Mouse (Mus musculus): ENCODE measurements around the gene Cpm. TPM values are rescaled to one million over a fixed set of nuclear protein-coding genes. Genes with fewer than 3 reads are reported as not detected.

The Cpm gene
- polyA plus RNA-seq, 1 experiment from 2014 or later, result 5.4 TPM

DNA sequence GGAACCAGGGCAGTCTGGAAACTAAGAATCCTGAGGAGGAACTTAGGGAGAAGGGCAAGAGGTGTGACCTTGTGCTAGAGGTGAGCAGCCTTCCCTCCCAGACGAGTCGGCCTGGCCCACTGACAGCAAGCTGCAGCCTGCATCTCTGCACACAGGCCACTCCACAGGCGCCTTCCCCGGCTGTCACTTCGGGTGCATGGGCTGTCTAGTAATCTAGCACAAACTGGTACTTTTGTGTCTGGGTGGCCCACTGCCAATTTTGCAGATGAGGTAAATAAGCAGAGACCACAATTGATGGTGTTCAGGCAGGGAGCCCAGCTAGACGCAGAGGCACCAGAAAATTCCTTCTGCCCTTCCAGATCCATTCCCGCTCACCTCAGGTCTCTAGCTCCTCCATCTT lies 43.4 kb downstream of the Cpm start:
- H3K4me3 ChIP-seq, result no peak overlapping the region
- H3K9me3 ChIP-seq (replicated peaks), result no peaks in the 10 kb centered on the region
- H3K27me3 ChIP-seq (ENCODE audit: low read depth, poor library complexity, severe bottlenecking), result no peaks in the 10 kb centered on the region
- H3K27ac ChIP-seq (replicated peaks), result no peak overlapping the region
- WGBS, result 79% methylated on average over 7 of the region's 7 CpGs
- H3K36me3 ChIP-seq, result no peaks in the 10 kb centered on the region
- DNase-seq (ENCODE audit: low spot score), result no peak
- peaks cover 15% of the 10 kb centered on the region for H3K4me1 ChIP-seq

DNA sequence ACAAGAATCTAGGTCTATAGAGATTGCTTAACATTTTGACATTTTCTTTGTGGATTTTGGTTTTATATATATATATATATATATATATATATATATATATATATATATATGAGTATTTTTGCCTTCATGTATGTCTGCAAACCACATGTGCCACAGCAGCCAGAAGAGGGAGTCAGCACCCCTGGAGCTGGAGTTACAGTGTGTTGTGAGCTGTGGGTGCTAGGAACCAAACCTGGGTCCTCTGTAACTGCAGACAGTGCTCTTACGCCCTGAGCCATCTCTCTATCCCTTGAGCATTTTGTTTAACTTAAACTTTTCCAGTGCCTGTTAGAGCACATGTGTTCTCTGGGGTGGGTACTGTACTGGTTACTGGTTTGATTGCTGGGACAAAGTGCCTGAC lies 44.6 kb downstream of the Cpm start:
- no peak overlapping the region for H3K4me3 ChIP-seq
- H3K4me1 ChIP-seq, result peaks cover 15% of the 10 kb centered on the region
- no peaks in the 10 kb centered on the region for H3K36me3 ChIP-seq
- 92% methylated on average over 1 of the region's 1 CpGs for WGBS
- no peak for DNase-seq (ENCODE audit: low spot score)
- no peak overlapping the region for H3K27ac ChIP-seq (replicated peaks)
- no peaks in the 10 kb centered on the region for H3K9me3 ChIP-seq (replicated peaks)
- no peaks in the 10 kb centered on the region for H3K27me3 ChIP-seq (ENCODE audit: low read depth, poor library complexity, severe bottlenecking)

DNA sequence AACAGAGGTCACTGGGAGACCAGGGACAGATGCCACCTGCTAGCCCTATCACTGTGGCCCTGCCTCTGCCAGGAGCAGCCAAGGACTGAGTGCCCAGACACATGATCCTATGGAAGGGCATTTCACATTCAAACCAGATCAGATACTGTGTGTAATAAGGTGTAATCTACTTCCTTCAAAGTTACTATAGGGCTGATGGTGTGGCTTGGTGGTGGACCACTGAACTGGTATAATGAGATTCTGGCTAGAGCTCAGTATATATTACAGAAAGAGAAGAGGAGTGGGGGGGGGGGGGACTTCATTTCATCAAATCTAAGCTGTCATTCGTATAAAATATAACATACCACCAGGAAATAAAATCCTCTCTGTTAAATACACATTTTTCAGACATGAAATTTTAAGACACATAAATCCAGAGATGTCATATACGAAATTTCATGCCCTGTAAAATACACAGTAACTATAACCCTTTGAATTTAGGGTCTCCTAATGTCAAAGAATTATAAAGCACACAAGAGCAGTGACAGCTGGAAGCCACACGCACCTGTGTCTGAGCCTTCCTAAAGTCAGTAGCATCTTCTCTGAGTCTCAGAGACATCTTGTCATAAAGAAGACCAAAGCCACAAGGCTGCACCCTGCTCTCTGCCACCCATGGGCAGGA lies 45.2 kb downstream of the Cpm start:
- no peaks in the 10 kb centered on the region for H3K9me3 ChIP-seq (replicated peaks)
- H3K27ac ChIP-seq (replicated peaks), result no peak overlapping the region
- H3K36me3 ChIP-seq, result no peaks in the 10 kb centered on the region
- DNase-seq (ENCODE audit: low spot score), result no peak
- 78% methylated on average over 3 of the region's 3 CpGs for WGBS
- H3K4me1 ChIP-seq, result peaks cover 15% of the 10 kb centered on the region
- no peak overlapping the region for H3K4me3 ChIP-seq
- no peaks in the 10 kb centered on the region for H3K27me3 ChIP-seq (ENCODE audit: low read depth, poor library complexity, severe bottlenecking)

DNA sequence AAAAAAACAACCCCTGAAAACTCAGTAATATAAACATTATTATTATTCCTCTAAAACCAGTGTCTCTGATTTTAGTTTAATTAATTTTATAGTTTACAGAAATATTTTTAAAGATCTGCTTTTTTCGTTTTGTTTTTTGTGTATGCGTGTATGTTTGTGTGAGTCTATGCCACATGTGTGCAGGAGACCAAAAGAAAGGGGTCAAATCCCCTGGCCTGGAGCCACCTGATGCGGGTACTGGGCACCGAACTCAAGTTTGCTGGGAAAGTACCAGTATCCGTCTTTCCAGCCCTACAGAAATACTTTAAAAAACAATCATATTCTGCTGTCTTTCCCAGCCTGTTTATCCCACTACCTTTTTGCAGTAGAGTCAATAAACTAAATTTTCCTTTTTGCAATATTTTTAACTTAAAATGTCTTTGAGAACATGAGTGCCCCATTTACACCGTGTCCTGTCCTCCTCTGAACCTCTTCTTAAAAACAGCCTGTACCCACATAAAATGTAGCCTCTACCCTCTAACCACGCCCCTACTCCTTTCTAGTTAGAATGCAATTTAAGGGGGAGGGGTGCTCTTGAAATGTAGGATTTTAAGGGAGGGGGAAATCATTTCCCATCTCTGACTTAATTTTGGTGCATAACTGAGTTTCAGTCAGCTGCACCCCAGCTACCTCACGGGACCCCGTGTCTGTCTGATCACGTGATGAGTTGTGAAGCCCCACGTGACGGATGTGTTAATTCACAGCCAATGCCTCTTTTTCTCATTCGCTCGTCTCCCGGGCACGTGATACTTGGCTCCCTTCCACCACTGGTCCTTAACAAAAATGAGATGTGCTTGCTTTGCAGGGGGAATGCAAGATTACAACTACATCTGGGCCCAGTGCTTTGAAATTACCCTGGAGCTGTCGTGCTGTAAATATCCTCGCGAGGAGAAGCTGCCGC lies 46.1 kb downstream of the Cpm start:
- H3K36me3 ChIP-seq, result no peaks in the 10 kb centered on the region
- no peaks in the 10 kb centered on the region for H3K27me3 ChIP-seq (ENCODE audit: low read depth, poor library complexity, severe bottlenecking)
- 45% methylated on average over 20 of the region's 20 CpGs for WGBS
- DNase-seq (ENCODE audit: low spot score), result peak; percentile 73
- H3K4me3 ChIP-seq, result peak overlapping the region; percentile 49
- H3K9me3 ChIP-seq (replicated peaks), result no peaks in the 10 kb centered on the region
- peaks cover 15% of the 10 kb centered on the region for H3K4me1 ChIP-seq
- H3K27ac ChIP-seq (replicated peaks), result peak overlapping the region; percentile 57; the same call in 1 of the 2 replicates

DNA sequence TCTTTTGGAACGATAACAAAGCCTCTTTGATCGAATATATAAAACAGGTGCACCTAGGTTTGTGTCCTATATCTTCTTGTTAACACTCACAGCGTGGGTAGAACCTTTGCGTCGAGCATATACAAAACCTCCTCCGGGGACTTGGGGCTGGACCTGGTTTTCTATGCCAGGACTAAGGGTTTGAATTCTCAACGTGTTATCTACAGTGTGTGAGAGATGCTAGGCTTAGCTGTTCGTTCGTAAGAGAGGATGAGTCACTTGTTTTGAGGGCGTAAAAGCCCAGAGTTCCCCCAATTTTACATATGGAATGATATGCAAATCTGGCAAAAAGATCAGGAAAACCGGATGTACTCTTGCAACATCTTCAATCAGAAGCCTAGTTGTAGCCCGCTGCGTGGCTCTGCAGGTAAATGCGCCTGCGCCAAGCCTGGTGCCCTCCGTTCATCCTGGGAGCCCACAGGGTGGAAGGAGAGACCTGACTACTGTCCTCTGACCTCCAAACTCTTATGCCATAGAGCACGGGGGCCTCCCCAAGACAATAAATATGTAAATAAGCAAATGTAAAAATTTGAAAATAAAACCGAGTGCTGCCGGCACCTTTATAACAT lies 46.8 kb downstream of the Cpm start:
- peak overlapping the region; percentile 57 for H3K27ac ChIP-seq (replicated peaks)
- H3K27me3 ChIP-seq (ENCODE audit: low read depth, poor library complexity, severe bottlenecking), result no peaks in the 10 kb centered on the region
- no peaks in the 10 kb centered on the region for H3K36me3 ChIP-seq
- no peaks in the 10 kb centered on the region for H3K9me3 ChIP-seq (replicated peaks)
- H3K4me1 ChIP-seq, result peaks cover 15% of the 10 kb centered on the region
- WGBS, result 50% methylated on average over 19 of the region's 19 CpGs
- DNase-seq (ENCODE audit: low spot score), result no peak
- H3K4me3 ChIP-seq, result peak overlapping the region; percentile 49

DNA sequence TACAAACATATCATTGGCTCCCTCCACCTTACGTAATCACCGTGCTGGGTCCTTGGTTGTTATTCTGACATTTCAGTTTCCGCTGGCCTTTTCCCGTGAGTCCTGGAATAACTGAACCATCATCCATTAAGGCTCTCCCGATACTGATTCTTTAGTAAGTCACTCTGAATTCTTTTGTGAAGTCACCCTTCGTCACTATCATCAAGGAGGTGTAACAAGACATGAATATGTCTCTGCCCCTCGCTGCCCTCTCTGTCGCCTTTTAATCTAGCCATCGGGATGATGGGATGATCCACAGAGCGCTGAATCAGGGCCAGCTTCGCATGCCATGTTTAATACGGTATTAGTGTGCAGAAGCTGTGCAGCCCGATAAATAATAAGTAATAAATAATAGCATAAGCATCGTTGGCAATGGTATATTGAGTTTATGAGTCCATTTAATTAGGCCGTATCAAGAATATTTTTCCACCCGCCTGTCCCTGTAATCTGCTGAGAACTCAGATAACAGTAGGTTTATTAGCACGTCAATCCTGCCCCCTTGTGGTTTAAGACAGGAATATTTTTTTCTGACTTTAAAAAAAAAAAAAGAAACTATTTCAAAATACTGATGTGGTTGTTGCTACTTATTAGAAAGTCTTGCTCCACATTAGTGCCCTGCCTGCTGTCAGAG lies 47.5 kb downstream of the Cpm start:
- Histone ChIP-seq H3K9me3 (replicated peaks) (no peaks in the 10 kb centered on the region), H3K4me3 (peak overlapping the region; percentile 49), H3K27me3 (ENCODE audit: low read depth, poor library complexity, severe bottlenecking) (no peaks in the 10 kb centered on the region), H3K36me3 (no peaks in the 10 kb centered on the region), H3K4me1 (peaks cover 15% of the 10 kb centered on the region), H3K27ac (replicated peaks) (no peak overlapping the region)
- WGBS, result 38% methylated on average over 17 of the region's 17 CpGs
- peak; percentile 38 for DNase-seq (ENCODE audit: low spot score)

DNA sequence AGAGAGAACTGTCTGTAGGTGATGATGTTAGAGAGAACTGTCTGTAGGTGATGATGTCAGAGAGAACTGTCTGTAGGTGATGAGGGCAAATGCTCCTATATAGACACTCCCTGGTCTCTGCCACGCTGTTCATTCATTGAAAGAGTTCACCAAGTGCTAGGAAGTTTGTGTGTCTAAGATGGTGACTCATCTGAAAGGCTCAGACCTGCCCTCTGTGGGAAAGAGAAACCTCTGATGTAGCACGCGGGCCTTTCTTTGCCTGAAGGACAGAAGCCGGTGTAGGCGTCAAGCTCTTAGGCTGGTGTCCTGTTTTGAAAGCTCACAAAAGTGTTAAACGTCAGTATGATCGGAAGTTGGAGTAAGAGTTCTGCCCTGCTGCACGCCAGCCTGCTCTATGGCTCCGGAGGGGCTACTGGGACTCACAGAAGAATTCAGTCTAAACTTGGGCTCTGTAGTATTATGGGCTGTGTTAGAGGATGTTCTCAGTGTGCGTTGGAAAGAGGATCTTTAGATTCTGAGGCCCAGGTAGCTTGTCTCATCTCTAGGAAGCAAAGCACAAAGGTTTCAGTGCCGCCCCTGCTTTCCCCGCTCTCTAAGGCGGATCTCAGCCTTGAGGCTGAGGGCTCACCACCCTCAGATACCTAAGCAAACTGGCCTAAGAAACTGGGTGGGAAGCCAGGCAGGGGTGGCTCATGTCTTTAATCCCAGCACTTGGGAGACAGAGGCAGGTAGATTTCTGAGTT lies 48.4 kb downstream of the Cpm start:
- peaks cover 15% of the 10 kb centered on the region for H3K4me1 ChIP-seq
- no peak overlapping the region for H3K27ac ChIP-seq (replicated peaks)
- DNase-seq (ENCODE audit: low spot score), result no peak
- H3K9me3 ChIP-seq (replicated peaks), result no peaks in the 10 kb centered on the region
- H3K27me3 ChIP-seq (ENCODE audit: low read depth, poor library complexity, severe bottlenecking), result no peaks in the 10 kb centered on the region
- H3K4me3 ChIP-seq, result no peak overlapping the region
- no peaks in the 10 kb centered on the region for H3K36me3 ChIP-seq
- 75% methylated on average over 13 of the region's 13 CpGs for WGBS

DNA sequence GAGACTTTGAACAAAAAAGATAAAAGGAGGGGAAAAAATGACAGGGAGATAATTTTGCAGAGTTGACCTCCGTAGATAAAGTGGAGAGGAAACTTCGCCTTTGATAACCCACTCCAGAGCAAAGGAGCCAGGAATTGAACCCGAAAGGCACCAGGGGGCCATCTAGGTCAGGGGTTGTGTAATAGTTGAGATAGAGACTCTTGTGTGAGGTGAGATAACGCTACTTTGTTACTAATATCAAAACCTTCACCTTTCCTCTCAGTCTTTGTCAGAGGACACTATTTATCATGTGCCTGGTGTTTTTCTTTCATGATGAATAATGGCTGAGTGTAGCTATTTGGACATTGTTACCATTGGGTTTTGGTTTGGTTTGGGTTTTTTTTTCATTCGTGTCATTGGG lies 49.1 kb downstream of the Cpm start:
- no peak overlapping the region for H3K4me3 ChIP-seq
- H3K9me3 ChIP-seq (replicated peaks), result no peaks in the 10 kb centered on the region
- H3K36me3 ChIP-seq, result no peaks in the 10 kb centered on the region
- no peak overlapping the region for H3K27ac ChIP-seq (replicated peaks)
- WGBS, result 83% methylated on average over 5 of the region's 5 CpGs
- no peaks in the 10 kb centered on the region for H3K27me3 ChIP-seq (ENCODE audit: low read depth, poor library complexity, severe bottlenecking)
- DNase-seq (ENCODE audit: low spot score), result no peak
- H3K4me1 ChIP-seq, result peaks cover 15% of the 10 kb centered on the region

DNA sequence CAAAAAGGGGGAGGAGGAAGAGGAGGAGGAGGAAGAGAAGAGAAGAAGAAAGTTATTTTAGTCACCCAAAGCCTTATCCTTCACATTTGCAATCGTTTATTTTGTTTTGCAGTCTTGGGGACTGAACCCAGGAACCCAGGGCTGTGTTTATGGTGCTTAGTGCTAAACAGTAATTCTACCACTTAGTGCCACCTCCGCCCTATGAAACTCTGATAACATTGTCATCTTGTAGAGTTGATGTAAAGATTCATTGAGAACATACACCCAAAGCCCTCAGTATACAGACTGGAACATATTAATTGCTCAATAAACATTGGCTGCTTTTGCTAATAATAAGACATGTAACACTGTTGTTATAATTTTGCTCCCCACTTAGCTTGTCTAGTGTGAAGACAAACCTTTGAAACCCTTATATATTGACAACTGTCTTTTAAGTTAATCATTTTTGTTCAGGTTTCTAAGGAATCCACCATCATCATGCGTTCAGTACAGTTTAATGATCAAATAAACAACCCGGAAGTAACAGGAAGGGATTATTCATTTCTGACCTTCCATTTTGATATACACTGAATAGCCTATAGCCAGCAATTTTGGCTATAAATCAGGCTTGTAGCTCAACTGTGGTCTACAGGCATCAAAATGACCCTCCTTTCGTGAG lies 49.9 kb downstream of the Cpm start:
- no peak for DNase-seq (ENCODE audit: low spot score)
- no peak overlapping the region for H3K4me3 ChIP-seq
- no peaks in the 10 kb centered on the region for H3K27me3 ChIP-seq (ENCODE audit: low read depth, poor library complexity, severe bottlenecking)
- no peaks in the 10 kb centered on the region for H3K9me3 ChIP-seq (replicated peaks)
- H3K36me3 ChIP-seq, result no peaks in the 10 kb centered on the region
- 90% methylated on average over 5 of the region's 5 CpGs for WGBS
- peaks cover 15% of the 10 kb centered on the region for H3K4me1 ChIP-seq
- H3K27ac ChIP-seq (replicated peaks), result no peak overlapping the region

DNA sequence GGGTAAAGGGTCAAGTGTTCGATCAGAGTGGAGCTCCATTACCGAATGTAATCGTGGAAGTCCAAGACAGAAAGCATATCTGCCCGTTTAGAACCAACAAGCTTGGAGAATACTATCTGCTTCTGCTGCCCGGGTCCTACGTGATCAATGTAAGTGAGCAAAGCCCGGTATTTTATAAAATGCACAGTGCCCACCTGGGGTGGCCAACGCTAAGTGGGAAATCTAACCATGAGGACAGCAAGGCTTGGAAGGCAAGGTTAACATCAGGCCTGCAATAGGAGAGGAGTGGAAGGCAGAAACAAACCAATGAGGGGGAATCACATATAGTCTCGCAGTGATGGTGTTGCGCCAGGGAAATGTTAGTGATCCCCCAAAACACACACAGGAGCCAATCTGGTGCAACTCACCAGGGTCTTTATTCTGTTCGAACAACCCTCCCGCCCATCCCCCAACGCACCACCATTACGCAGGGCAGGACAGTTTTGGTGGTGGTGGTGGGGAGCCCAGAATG lies 50.7 kb downstream of the Cpm start:
- H3K4me1 ChIP-seq, result peaks cover 15% of the 10 kb centered on the region
- no peak overlapping the region for H3K4me3 ChIP-seq
- H3K9me3 ChIP-seq (replicated peaks), result no peaks in the 10 kb centered on the region
- DNase-seq (ENCODE audit: low spot score), result no peak
- no peak overlapping the region for H3K27ac ChIP-seq (replicated peaks)
- no peaks in the 10 kb centered on the region for H3K36me3 ChIP-seq
- H3K27me3 ChIP-seq (ENCODE audit: low read depth, poor library complexity, severe bottlenecking), result no peaks in the 10 kb centered on the region
- 91% methylated on average over 14 of the region's 14 CpGs for WGBS

DNA sequence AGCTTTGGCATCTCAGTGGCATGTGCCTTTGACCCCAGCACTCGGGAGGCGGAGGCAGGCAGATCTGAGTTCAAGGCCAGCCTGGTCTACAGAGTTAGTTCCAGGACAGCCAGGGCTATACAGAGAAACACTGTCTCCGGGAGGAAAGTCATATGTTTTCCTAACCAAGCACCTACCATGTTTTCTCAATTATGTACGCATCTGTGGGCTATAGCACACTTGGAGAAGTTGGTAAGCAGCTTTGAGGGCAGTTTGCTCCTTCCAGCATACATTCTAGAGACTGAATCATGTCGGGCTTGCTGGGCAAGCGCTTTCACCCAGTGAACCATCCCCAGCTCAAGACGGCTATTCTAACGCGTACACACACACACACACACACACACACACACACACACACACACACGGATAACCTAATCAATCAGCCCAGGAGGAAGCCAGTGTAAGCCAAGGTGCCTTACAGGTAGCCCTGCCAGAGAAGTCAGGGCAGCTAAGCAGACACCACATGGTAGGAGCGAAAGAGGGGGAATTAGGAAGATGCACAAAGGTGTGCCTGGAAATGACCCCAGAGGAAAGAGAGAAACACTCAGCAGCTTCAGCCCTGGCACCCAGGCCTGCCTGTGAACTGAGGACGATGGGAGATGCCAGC lies 51.7 kb downstream of the Cpm start:
- Histone ChIP-seq H3K27ac (replicated peaks) (no peak overlapping the region), H3K9me3 (replicated peaks) (no peaks in the 10 kb centered on the region), H3K4me3 (no peak overlapping the region), H3K27me3 (ENCODE audit: low read depth, poor library complexity, severe bottlenecking) (no peaks in the 10 kb centered on the region), H3K36me3 (no peaks in the 10 kb centered on the region), H3K4me1 (peaks cover 9% of the 10 kb centered on the region)
- no peak for DNase-seq (ENCODE audit: low spot score)
- 90% methylated on average over 12 of the region's 12 CpGs for WGBS
